Mouse (Mus musculus) A20 (cell line): ENCODE results near the gene Sdsl.
A peak's percentile ranks its signal among the peaks of the same experiment; 100 is the strongest.

Experiments used
- DNase-seq: peaks from one replicate; pipeline ENCODE4 v3.0.0-alpha.2; 2011; ENCODE audit warnings: low read depth, low spot score

Gene Sdsl

GRCm38 (mm10) chr5:120456841-120457554 lies 15.6 kb downstream of the Sdsl start:
- DNase-seq: no peak

- DNase-seq: no peak
Observed at GRCm38 (mm10) chr5:120456253-120456652, 16.4 kb downstream of the Sdsl start.

- no peak for DNase-seq
Observed at GRCm38 (mm10) chr5:120454756-120455337, 17.8 kb downstream of the Sdsl start.

GRCm38 (mm10) chr5:120447305-120447704 lies 25.3 kb downstream of the Sdsl start:
- no peak for DNase-seq

- DNase-seq: peak; percentile 68
Observed at GRCm38 (mm10) chr5:120440733-120441132, 31.9 kb downstream of the Sdsl start.

GRCm38 (mm10) chr5:120439887-120440670 lies 32.5 kb downstream of the Sdsl start:
- no peak for DNase-seq

GRCm38 (mm10) chr5:120438991-120439710 lies 33.5 kb downstream of the Sdsl start:
- no peak for DNase-seq

GRCm38 (mm10) chr5:120438469-120438868 lies 34.1 kb downstream of the Sdsl start:
- no peak for DNase-seq

GRCm38 (mm10) chr5:120437986-120438385 lies 34.6 kb downstream of the Sdsl start:
- DNase-seq: no peak

- DNase-seq: no peak
Observed at GRCm38 (mm10) chr5:120437539-120437938, 35.1 kb downstream of the Sdsl start.

GRCm38 (mm10) chr5:120436885-120437495 lies 35.6 kb downstream of the Sdsl start:
- DNase-seq: no peak

- no peak for DNase-seq
Observed at GRCm38 (mm10) chr5:120435731-120436501, 36.7 kb downstream of the Sdsl start.

GRCm38 (mm10) chr5:120435006-120435681 lies 37.5 kb downstream of the Sdsl start:
- no peak for DNase-seq

GRCm38 (mm10) chr5:120434231-120434735 lies 38.3 kb downstream of the Sdsl start:
- DNase-seq: no peak

GRCm38 (mm10) chr5:120433135-120433760 lies 39.4 kb downstream of the Sdsl start:
- DNase-seq: no peak

GRCm38 (mm10) chr5:120432486-120433015 lies 40.1 kb downstream of the Sdsl start:
- DNase-seq: no peak

GRCm38 (mm10) chr5:120431649-120432485 lies 40.7 kb downstream of the Sdsl start, which contains the start of gene Lhx5:
Lhx5 (plus strand) TSS chr5:120431699.
- no peak for DNase-seq

GRCm38 (mm10) chr5:120431001-120431583 lies 41.5 kb downstream of the Sdsl start:
- no peak for DNase-seq
